Mouse (Mus musculus) heart, embryonic 14.5 days (tissue): ENCODE results near the gene Borcs6. TPM values are rescaled to one million over a fixed set of nuclear protein-coding genes. Genes with fewer than 3 reads are reported as not detected.

Experiments used
- ATAC-seq: fragments of 200-750 bp; cut with Nextera tagmentation; 2 replicates; pipeline ENCODE4 v1.8.0; 2017; ENCODE audit warnings: low read depth, moderate TSS enrichment; ENCODE audit not compliant: insufficient number of reproducible peaks, insufficient read depth, low FRiP score
- H3K27ac ChIP-seq, 2 experiments: fragments of 200-500 bp in 1 of 2; fragments of 300-500 bp in 1 of 2; sonication (generic) in 1 of 2; replicated peaks in 1 of 2; 2 replicates each; pipeline ENCODE4 v1.5.1; 2012 to 2014; ENCODE audit warnings: low read depth in 2 of 2, low read length in 2 of 2, control low read depth in 1 of 2, mild to moderate bottlenecking in 1 of 2, mixed read lengths in 1 of 2; ENCODE audit not compliant: control insufficient read depth in 1 of 2, insufficient read depth in 1 of 2
- H3K27me3 ChIP-seq: fragments of 300-500 bp; sonication (generic); 2 replicates; pipeline ENCODE4 v1.6.1; 2014; ENCODE audit warnings: mild to moderate bottlenecking, low read length, control low read depth; ENCODE audit not compliant: control insufficient read depth, insufficient read depth
- H3K36me3 ChIP-seq: fragments of 300-500 bp; sonication (generic); 2 replicates; pipeline ENCODE4 v1.6.1; 2014; ENCODE audit warnings: mild to moderate bottlenecking, control low read depth, low read length, mixed read lengths; ENCODE audit not compliant: control insufficient read depth, insufficient read depth
- H3K4me1 ChIP-seq, 2 experiments: fragments of 200-500 bp in 1 of 2; fragments of 300-500 bp in 1 of 2; sonication (generic) in 1 of 2; 2 replicates each; pipeline ENCODE4 v1.6.1; 2012 to 2014; ENCODE audit warnings: low read length in 2 of 2, control low read depth in 1 of 2, mixed read lengths in 1 of 2; ENCODE audit not compliant: control insufficient read depth in 2 of 2, insufficient read depth in 2 of 2
- H3K4me2 ChIP-seq: fragments of 300-500 bp; sonication (generic); 2 replicates; pipeline ENCODE4 v1.6.1; 2014; ENCODE audit warnings: mild to moderate bottlenecking, low read length
- H3K4me3 ChIP-seq, 2 experiments: fragments of 200-500 bp in 1 of 2; fragments of 300-500 bp in 1 of 2; sonication (generic) in 1 of 2; 2 replicates each; pipeline ENCODE4 v1.5.1; 2012 to 2014; ENCODE audit warnings: low read length in 2 of 2, mild to moderate bottlenecking in 2 of 2, control low read depth in 1 of 2, low read depth in 1 of 2, moderate library complexity in 1 of 2; ENCODE audit not compliant: control insufficient read depth in 1 of 2, insufficient read depth in 1 of 2
- H3K9ac ChIP-seq: fragments of 300-500 bp; sonication (generic); 2 replicates; pipeline ENCODE4 v1.6.1; 2014; ENCODE audit warnings: mild to moderate bottlenecking, low read length
- H3K9me3 ChIP-seq: fragments of 300-500 bp; sonication (generic); 2 replicates; pipeline ENCODE4 v1.6.1; 2016; ENCODE audit warnings: low read length, control low read depth; ENCODE audit not compliant: control insufficient read depth
- WGBS: fragments of 180-500 bp; shearing (Covaris S2); extraction: QIAGEN DNeasy Blood & Tissue Kit; methylation state at CpG from one replicate; pipeline ENCODE4 v1.1.7; 2014; 5-methylcytosine and 5-hydroxymethylcytosine counted together
- polyA plus RNA-seq: library from polyadenylated mRNA; unstranded; fragments of >200 nt; fragmentation: Nextera tagmentation; extraction: Ambion mirVana; gene quantifications from 2 replicates; pipeline ENCODE4 v1.2.1, GENCODE M21; 2014

The Borcs6 gene
- polyA plus RNA-seq, 1 experiment from 2014 or later: 14.1 TPM

- H3K4me1 ChIP-seq: peaks cover 5 to 6% of the 10 kb centered on the region in 2 experiments; a peak in 3 of 4 replicates
Measured at GRCm38 (mm10) chr11:69020691-69021090, 38.8 kb upstream of the Borcs6 start.

DNA sequence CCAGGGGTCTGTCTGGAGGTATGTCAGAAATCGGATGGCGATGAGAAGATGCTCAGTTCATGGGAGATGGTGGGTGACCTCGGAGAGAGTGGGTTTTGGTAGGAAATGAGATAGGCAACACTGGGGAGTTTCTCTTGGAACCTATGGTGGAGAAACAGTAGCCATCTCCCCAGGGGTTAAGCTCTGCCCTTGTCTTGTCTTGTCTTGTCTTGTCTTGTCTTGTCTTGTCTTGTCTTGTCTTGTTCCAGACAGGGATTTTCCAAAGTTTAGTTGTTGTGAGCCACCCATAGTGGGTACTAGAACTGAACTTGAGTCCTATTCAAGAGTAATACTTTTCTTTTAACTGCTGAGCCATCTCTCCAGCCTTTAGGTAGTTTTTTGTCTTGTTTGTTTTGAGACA is 33.0 kb upstream of the Borcs6 start:
- Histone ChIP-seq H3K9me3 (no peaks in the 10 kb centered on the region), H3K27me3 (no peaks in the 10 kb centered on the region), H3K9ac (no peak overlapping the region), H3K4me2 (no peak overlapping the region), H3K36me3 (peaks cover 100% of the 10 kb centered on the region), H3K27ac (no peak overlapping the region), H3K4me1 (no peaks in the 10 kb centered on the region), H3K4me3 (no peak overlapping the region)
- no peak for ATAC-seq
- 90% methylated on average over 3 of the region's 3 CpGs for WGBS

More at GRCm38 (mm10) chr11:69020691-69021090, 38.8 kb upstream of the Borcs6 start:
- no peak for ATAC-seq
- H3K27ac ChIP-seq: no peak overlapping the region
- H3K27me3 ChIP-seq: no peaks in the 10 kb centered on the region
- no peak overlapping the region for H3K4me2 ChIP-seq
- H3K9me3 ChIP-seq: no peaks in the 10 kb centered on the region
- no peak overlapping the region for H3K4me3 ChIP-seq
- H3K9ac ChIP-seq: no peak overlapping the region
- peaks cover 52% of the 10 kb centered on the region for H3K36me3 ChIP-seq

DNA sequence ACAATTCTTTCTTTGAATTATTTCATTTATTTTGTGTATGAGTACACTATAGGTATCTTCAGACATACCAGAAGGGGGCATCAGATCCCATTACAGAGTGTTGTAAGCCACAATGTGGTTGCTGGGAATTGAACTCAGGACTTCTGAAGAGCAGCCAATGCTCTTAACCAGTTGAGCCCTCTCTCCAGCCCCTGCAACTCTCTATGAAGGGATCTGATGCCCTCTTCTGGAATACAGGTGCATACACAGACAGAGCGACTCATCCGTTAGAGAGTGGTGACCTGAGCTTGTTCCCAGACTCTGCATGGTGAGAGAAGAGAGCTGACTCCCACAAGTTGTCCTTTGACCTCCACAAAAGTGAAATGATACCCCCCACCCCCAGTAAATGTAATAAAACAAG is 30.7 kb upstream of the Borcs6 start:
- WGBS: 78% methylated on average over 2 of the region's 2 CpGs
- ATAC-seq: no peak
- Histone ChIP-seq H3K36me3 (peaks cover 100% of the 10 kb centered on the region), H3K4me3 (no peak overlapping the region), H3K4me2 (no peak overlapping the region), H3K27ac (no peak overlapping the region), H3K9ac (no peak overlapping the region), H3K9me3 (no peaks in the 10 kb centered on the region), H3K27me3 (no peaks in the 10 kb centered on the region), H3K4me1 (no peaks in the 10 kb centered on the region)

- no peak overlapping the region for H3K4me2 ChIP-seq
- no peak overlapping the region for H3K9ac ChIP-seq
- H3K36me3 ChIP-seq: peaks cover 78% of the 10 kb centered on the region
- H3K4me3 ChIP-seq: no peak overlapping the region
- no peaks in the 10 kb centered on the region for H3K27me3 ChIP-seq
- WGBS: 72% methylated on average over 9 of the region's 9 CpGs
- no peak overlapping the region for H3K27ac ChIP-seq
- peaks cover 5 to 13% of the 10 kb centered on the region in 2 experiments for H3K4me1 ChIP-seq
- no peaks in the 10 kb centered on the region for H3K9me3 ChIP-seq
- no peak for ATAC-seq
Measured at GRCm38 (mm10) chr11:69033552-69033951, 26.0 kb upstream of the Borcs6 start.

DNA sequence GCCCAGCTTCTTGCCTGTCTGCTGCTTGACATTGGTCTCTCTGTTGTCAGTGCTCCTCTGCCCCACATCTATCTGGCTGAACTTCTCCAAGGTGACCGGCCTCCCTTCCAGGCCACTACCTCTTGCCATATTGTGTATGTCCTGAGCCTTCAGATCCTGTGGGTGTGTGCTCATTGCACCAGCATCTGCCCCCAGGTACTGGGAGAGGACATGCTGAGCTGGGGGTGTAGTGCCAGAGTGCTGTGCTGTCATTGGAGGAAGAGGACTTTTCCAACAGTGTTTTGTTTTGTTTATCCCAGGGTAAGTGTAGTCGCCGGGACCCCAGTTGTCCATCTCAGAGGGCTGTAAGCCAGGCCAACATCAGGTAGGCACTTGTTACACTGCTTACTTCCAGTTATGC is 24.9 kb upstream of the Borcs6 start:
- H3K36me3 ChIP-seq: peaks cover 68% of the 10 kb centered on the region

GRCm38 (mm10) chr11:69035411-69035810 is 24.1 kb upstream of the Borcs6 start:
- 82% methylated on average over 9 of the region's 9 CpGs for WGBS
- no peak overlapping the region for H3K4me3 ChIP-seq
- no peaks in the 10 kb centered on the region for H3K27me3 ChIP-seq
- ATAC-seq: no peak
- H3K27ac ChIP-seq: peak overlapping the region; percentile 51 to 54; a peak in 1 of 4 replicates
- H3K4me1 ChIP-seq: peaks cover 9 to 24% of the 10 kb centered on the region in 2 experiments
- no peak overlapping the region for H3K9ac ChIP-seq
- peak overlapping the region; percentile 75; the same call in 1 of the 2 replicates for H3K4me2 ChIP-seq
- no peaks in the 10 kb centered on the region for H3K9me3 ChIP-seq
- peaks cover 60% of the 10 kb centered on the region for H3K36me3 ChIP-seq

More for the DNA sequence above, 24.9 kb upstream of the Borcs6 start:
- Histone ChIP-seq H3K9me3 (no peaks in the 10 kb centered on the region), H3K4me3 (no peak overlapping the region), H3K27ac (no peak overlapping the region), H3K4me1 (peaks cover 9 to 24% of the 10 kb centered on the region in 2 experiments), H3K27me3 (no peaks in the 10 kb centered on the region), H3K4me2 (no peak overlapping the region), H3K9ac (no peak overlapping the region)
- ATAC-seq: no peak
- WGBS: 86% methylated on average over 3 of the region's 3 CpGs

DNA sequence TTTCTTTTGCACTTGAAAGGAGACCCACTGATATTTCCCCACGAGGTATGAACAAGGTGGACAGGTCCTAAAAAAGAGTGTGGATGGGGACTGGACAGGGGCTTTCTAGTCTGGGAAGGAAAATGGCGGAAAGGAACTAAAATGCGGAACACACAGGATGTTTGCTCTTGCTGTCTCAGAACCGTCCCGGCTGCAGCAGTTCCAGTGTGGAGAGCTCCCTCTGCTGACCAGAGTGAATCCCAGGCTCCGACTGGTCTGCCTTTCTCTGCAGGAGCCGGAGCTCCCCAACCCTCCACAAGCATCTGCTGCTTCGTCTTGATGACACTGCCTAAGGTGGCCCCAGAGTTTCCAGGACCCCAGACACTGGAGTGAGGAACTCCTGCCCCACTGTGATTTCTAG is 23.7 kb upstream of the Borcs6 start:
- WGBS: 9% methylated on average over 8 of the region's 8 CpGs
- peaks cover 9 to 24% of the 10 kb centered on the region in 2 experiments for H3K4me1 ChIP-seq
- H3K9me3 ChIP-seq: no peaks in the 10 kb centered on the region
- H3K9ac ChIP-seq: no peak overlapping the region
- peak overlapping the region; percentile 75 for H3K4me2 ChIP-seq
- no peaks in the 10 kb centered on the region for H3K27me3 ChIP-seq
- peaks cover 55% of the 10 kb centered on the region for H3K36me3 ChIP-seq
- peak overlapping the region; percentile 51 to 54; a peak in 1 of 4 replicates for H3K27ac ChIP-seq
- H3K4me3 ChIP-seq: peak overlapping the region in 1 of 2 experiments; percentile 76; a peak in 1 of 4 replicates
- ATAC-seq: peak; percentile 18; the same call in 1 of the 2 replicates
